Mouse (Mus musculus) midbrain, embryonic 14.5 days (tissue): ENCODE measurements around the gene Urm1. TPM values are rescaled to one million over a fixed set of nuclear protein-coding genes. Genes with fewer than 3 reads are reported as not detected.
A peak's percentile ranks its signal among the peaks of the same experiment; 100 is the strongest.

ENCODE experiments used
- ATAC-seq: fragments of 200-750 bp; cut with Nextera tagmentation; 2 replicates; pipeline ENCODE4 v1.8.0; 2017; ENCODE audit warnings: moderate number of reproducible peaks, moderate library complexity; ENCODE audit not compliant: low FRiP score, low TSS enrichment
- DNase-seq: peaks from one replicate; pipeline ENCODE4 v3.0.0-alpha.2; 2015
- H3K27ac ChIP-seq: fragments of 300-500 bp; sonication (generic); replicated peaks from 2 replicates; pipeline ENCODE4 v1.5.1; 2014; ENCODE audit warnings: mild to moderate bottlenecking, low read depth, low read length, moderate library complexity
- H3K27me3 ChIP-seq: fragments of 300-500 bp; sonication (generic); 2 replicates; pipeline ENCODE4 v1.6.1; 2014; ENCODE audit warnings: low read length, control low read depth, mixed read lengths; ENCODE audit not compliant: control insufficient read depth, insufficient read depth
- H3K36me3 ChIP-seq: fragments of 300-500 bp; sonication (generic); 2 replicates; pipeline ENCODE4 v1.6.1; 2014; ENCODE audit warnings: low read length, control low read depth; ENCODE audit not compliant: control insufficient read depth, insufficient read depth
- H3K4me1 ChIP-seq: fragments of 300-500 bp; sonication (generic); 2 replicates; pipeline ENCODE4 v1.6.1; 2014; ENCODE audit warnings: mild to moderate bottlenecking, antibody characterized with exemption, low read length, control low read depth; ENCODE audit not compliant: control insufficient read depth, insufficient read depth
- H3K4me2 ChIP-seq: fragments of 300-500 bp; sonication (generic); 2 replicates; pipeline ENCODE4 v1.6.1; 2014; ENCODE audit warnings: mild to moderate bottlenecking, low read length, moderate library complexity
- H3K4me3 ChIP-seq: fragments of 300-500 bp; sonication (generic); replicated peaks from 2 replicates; pipeline ENCODE4 v1.5.1; 2014; ENCODE audit warnings: low read depth, low read length
- H3K9ac ChIP-seq: fragments of 300-500 bp; sonication (generic); replicated peaks from 2 replicates; pipeline ENCODE4 v1.6.1; 2014; ENCODE audit warnings: mild to moderate bottlenecking, low read length, moderate library complexity
- H3K9me3 ChIP-seq: fragments of 300-500 bp; sonication (generic); 2 replicates; pipeline ENCODE4 v1.6.1; 2016; ENCODE audit warnings: low read length, control low read depth, mixed read lengths; ENCODE audit not compliant: control insufficient read depth
- WGBS: fragments of 180-500 bp; shearing (Covaris S2); extraction: QIAGEN DNeasy Blood & Tissue Kit; methylation state at CpG from one replicate; pipeline ENCODE4 v1.1.7; 2014; 5-methylcytosine and 5-hydroxymethylcytosine counted together
- microRNA-seq: library from miRNA; unstranded; fragments of <30 nt; microRNA quantifications from one replicate; pipeline ENCODE4, GENCODE M21; 2016
- polyA plus RNA-seq: library from polyadenylated mRNA; unstranded; fragments of >200 nt; fragmentation: Nextera tagmentation; extraction: Ambion mirVana; gene quantifications from 2 replicates; pipeline ENCODE4 v1.2.1, GENCODE M21; 2014

Urm1 gene
- polyA plus RNA-seq, 1 experiment from 2014 or later: 22.4 TPM

GRCm38 (mm10) chr2:29889066-29889944 is 69.4 kb downstream of the Urm1 start, which contains the start of gene Odf2:
Odf2 (plus strand) TSS chr2:29889221.
- peak; percentile 92 for ATAC-seq
- Histone ChIP-seq H3K4me1 (peaks cover 15% of the 10 kb centered on the region), H3K36me3 (peaks cover 25% of the 10 kb centered on the region), H3K27me3 (no peaks in the 10 kb centered on the region), H3K9me3 (no peaks in the 10 kb centered on the region), H3K27ac (peak within 1 kb of the TSS; percentile 81), H3K4me2 (peak within 1 kb of the TSS; percentile 92), H3K4me3 (peak within 1 kb of the TSS; percentile 99), H3K9ac (peak within 1 kb of the TSS; percentile 93)
- peak; percentile 100 for DNase-seq
- WGBS: 2% methylated on average over 70 of the region's 70 CpGs

DNA sequence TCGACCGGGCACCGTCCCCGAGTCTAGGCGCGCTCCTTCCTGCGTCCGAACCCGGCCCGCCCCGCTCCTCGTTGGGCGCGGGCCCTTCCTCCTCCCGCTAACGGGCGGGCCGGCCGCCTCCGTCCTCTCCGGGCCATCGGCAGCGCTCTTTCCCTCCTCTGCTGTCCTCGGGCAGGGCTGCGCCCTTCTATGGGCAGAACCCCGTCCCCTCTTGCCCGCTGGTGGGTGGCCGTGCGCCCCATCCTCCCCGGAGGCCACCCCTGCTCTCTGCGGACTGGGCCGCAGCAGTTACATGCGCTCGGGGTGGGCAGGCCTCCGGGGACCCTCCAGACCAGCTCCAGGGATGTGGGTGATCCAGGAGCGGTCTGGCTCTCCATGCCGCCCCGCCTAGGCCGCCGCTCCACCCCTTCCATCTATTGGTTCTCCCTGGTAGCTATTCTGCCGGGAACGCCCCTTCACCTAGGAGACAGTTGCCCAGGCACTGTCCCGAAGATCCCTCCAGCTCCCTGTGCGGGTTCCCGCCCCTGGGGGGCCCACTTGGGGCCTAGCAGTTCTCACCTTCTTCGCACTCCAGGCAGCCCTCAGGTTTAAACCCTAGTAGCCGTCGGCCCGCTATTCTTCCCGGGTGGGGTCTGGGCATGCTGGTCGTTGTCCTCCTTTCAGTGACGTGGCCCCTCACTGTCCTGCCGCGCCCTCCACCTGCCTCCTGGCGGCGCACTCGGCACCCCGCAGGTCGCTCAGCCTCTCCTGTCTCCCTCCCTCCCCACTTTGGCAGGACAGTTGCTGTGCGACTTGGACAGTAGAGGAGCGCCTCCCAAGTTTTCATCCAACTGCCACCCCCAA is 70.3 kb downstream of the Urm1 start:
- H3K27me3 ChIP-seq: no peaks in the 10 kb centered on the region
- peak overlapping the region; percentile 92 for H3K4me2 ChIP-seq
- H3K4me1 ChIP-seq: peaks cover 15% of the 10 kb centered on the region
- ATAC-seq: peak; percentile 77
- H3K9me3 ChIP-seq: no peaks in the 10 kb centered on the region
- H3K27ac ChIP-seq: peak overlapping the region; percentile 81
- H3K9ac ChIP-seq: peak overlapping the region; percentile 93
- H3K36me3 ChIP-seq: peaks cover 33% of the 10 kb centered on the region
- peak; percentile 83 for DNase-seq
- WGBS: under 1% methylated on average over 61 of the region's 61 CpGs
- peak overlapping the region; percentile 99 for H3K4me3 ChIP-seq

DNA sequence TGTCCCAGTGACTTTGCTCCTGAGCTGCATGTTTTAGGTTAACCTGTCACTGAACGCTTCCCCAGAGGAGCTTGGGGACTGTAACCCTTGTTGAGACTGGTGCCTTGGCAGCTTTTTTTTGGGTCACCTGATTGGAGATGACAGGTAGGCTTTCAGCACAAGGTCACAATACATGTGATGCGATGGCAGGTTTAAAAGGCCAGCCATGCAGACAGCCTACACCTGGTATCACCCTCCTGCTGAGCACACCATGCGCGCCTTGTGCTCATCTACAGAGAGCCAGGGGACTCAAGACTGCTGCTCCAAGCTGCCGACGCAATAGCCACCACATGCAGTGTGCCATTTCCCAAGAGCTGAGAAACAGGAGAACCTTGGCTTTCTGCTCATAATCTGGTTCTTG is 71.9 kb downstream of the Urm1 start:
- no peak overlapping the region for H3K9ac ChIP-seq
- no peak for ATAC-seq
- H3K4me2 ChIP-seq: no peak overlapping the region
- no peaks in the 10 kb centered on the region for H3K9me3 ChIP-seq
- 94% methylated on average over 6 of the region's 6 CpGs for WGBS
- peaks cover 15% of the 10 kb centered on the region for H3K4me1 ChIP-seq
- H3K27ac ChIP-seq: no peak overlapping the region
- H3K4me3 ChIP-seq: no peak overlapping the region
- peaks cover 46% of the 10 kb centered on the region for H3K36me3 ChIP-seq
- DNase-seq: no peak
- no peaks in the 10 kb centered on the region for H3K27me3 ChIP-seq

Small RNAs within 50 kb of the gene (microRNA-seq; reads per million reads assigned to microRNA genes)
- not detected for gene Mir219a-2
- gene Mir219b: not detected

Other genes starting within 250 kb of the Urm1 start
- 23.2 and 25.3 TPM in 2 replicates for gene Rapgef1, start 200.4 kb upstream of the Urm1 start, polyA plus RNA-seq
- gene Gm13420, start 68.4 kb upstream of the Urm1 start, polyA plus RNA-seq: not detected in 2 replicates
- not detected in 2 replicates for gene Gm13547, start 60.8 kb upstream of the Urm1 start, polyA plus RNA-seq
- 37.6 and 38.3 TPM in 2 replicates for gene Coq4, start 32.6 kb upstream of the Urm1 start, polyA plus RNA-seq
- gene Trub2, start 31.6 kb upstream of the Urm1 start, polyA plus RNA-seq: 28.0 and 28.8 TPM in 2 replicates
- gene Slc27a4, start 17.4 kb upstream of the Urm1 start, polyA plus RNA-seq: 36.1 and 40.0 TPM in 2 replicates
- 10.9 and 13.2 TPM in 2 replicates for gene Cercam, start 49.1 kb downstream of the Urm1 start, polyA plus RNA-seq
- gene Odf2, start 69.1 kb downstream of the Urm1 start, polyA plus RNA-seq: 47.1 and 60.3 TPM in 2 replicates
- 53.5 and 61.5 TPM in 2 replicates for gene Gle1, start 115.4 kb downstream of the Urm1 start, polyA plus RNA-seq
- 312 and 331 TPM in 2 replicates for gene Sptan1, start 145.5 kb downstream of the Urm1 start, polyA plus RNA-seq
- gene Wdr34, start 228.8 kb downstream of the Urm1 start, polyA plus RNA-seq: 62.9 and 80.2 TPM in 2 replicates
- gene Set, start 237.3 kb downstream of the Urm1 start, polyA plus RNA-seq: 376 and 427 TPM in 2 replicates